Mouse (Mus musculus) forebrain, embryonic 16.5 days (tissue): ENCODE data around the gene Fam208a. TPM values are rescaled to one million over a fixed set of nuclear protein-coding genes. Genes with fewer than 3 reads are reported as not detected.

ENCODE experiments used
- ATAC-seq: fragments of 200-750 bp; cut with Nextera tagmentation; 2 replicates; pipeline ENCODE4 v1.8.0; 2017; ENCODE audit warnings: mild to moderate bottlenecking, moderate library complexity
- H3K27ac ChIP-seq: fragments of 300-500 bp; sonication (generic); 2 replicates; pipeline ENCODE4 v1.5.1; 2014; ENCODE audit warnings: low read length, control low read depth
- H3K27me3 ChIP-seq: fragments of 300-500 bp; sonication (generic); replicated peaks from 2 replicates; pipeline ENCODE4 v1.6.1; 2014; ENCODE audit warnings: low read length; ENCODE audit not compliant: control insufficient read depth, insufficient read depth
- H3K36me3 ChIP-seq: fragments of 300-500 bp; sonication (generic); 2 replicates; pipeline ENCODE4 v1.6.1; 2014; ENCODE audit not compliant: control insufficient read depth, insufficient read depth
- H3K4me1 ChIP-seq: fragments of 300-500 bp; sonication (generic); replicated peaks from 2 replicates; pipeline ENCODE4 v1.6.1; 2014; ENCODE audit warnings: low read length; ENCODE audit not compliant: control insufficient read depth, insufficient read depth
- H3K4me2 ChIP-seq: fragments of 300-500 bp; sonication (generic); 2 replicates; pipeline ENCODE4 v1.6.1; 2014; ENCODE audit warnings: mild to moderate bottlenecking, low read length, control low read depth
- H3K4me3 ChIP-seq: fragments of 300-500 bp; sonication (generic); replicated peaks from 2 replicates; pipeline ENCODE4 v1.5.1; 2014; ENCODE audit warnings: mild to moderate bottlenecking, low read length, control low read depth
- H3K9ac ChIP-seq: fragments of 300-500 bp; sonication (generic); replicated peaks from 2 replicates; pipeline ENCODE4 v1.6.1; 2014; ENCODE audit warnings: low read depth, low read length, control low read depth
- H3K9me3 ChIP-seq: fragments of 300-500 bp; sonication (generic); 2 replicates; pipeline ENCODE4 v1.6.1; 2016; ENCODE audit warnings: low read length; ENCODE audit not compliant: control insufficient read depth
- WGBS: fragments of 180-500 bp; shearing (Covaris S2); extraction: QIAGEN DNeasy Blood & Tissue Kit; methylation state at CpG from one replicate; pipeline ENCODE4 v1.1.7; 2014; 5-methylcytosine and 5-hydroxymethylcytosine counted together
- polyA plus RNA-seq: library from polyadenylated mRNA; unstranded; fragments of >200 nt; fragmentation: Nextera tagmentation; extraction: Ambion mirVana; gene quantifications from 2 replicates; pipeline ENCODE4 v1.2.1, GENCODE M21; 2015

The Fam208a gene
- polyA plus RNA-seq, result 13.7 and 17.4 TPM in 2 replicates

DNA sequence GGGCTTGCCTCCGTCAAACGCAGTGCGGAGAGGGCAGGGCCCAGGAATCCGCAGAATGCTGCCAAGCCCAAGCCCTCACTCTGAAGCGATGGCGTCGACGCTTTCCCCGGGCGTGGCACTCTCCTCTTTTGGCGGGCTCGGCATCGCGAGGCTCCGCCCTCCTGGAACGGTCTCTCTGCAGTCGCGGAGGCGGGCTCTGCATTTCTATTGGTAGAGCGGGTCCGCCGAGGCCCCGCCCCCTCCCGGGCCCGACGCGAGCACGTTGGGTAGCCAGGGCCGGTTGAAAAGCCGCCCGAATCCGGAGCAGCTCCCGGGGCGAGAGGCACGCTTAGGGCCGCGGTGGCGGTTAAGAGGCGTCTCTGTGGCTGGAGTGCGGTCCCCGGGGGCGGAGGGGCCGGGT, at the start of gene Fam208a:
Fam208a (plus strand) TSS at position 262 of the 400 bp plus-strand sequence.
- ATAC-seq, result peak; percentile 97
- peak within 1 kb of the TSS; percentile 100 for H3K27ac ChIP-seq
- H3K36me3 ChIP-seq, result 0 out of 2 replicates have a peak, but pooled peaks cover 2% of the 10 kb centered on the region
- H3K9me3 ChIP-seq, result peaks cover 8% of the 10 kb centered on the region
- H3K9ac ChIP-seq, result peak within 1 kb of the TSS; percentile 98
- H3K4me2 ChIP-seq, result peak within 1 kb of the TSS; percentile 79
- no peaks in the 10 kb centered on the region for H3K27me3 ChIP-seq
- peaks cover 6% of the 10 kb centered on the region; the same call in 1 of the 2 replicates for H3K4me1 ChIP-seq
- under 1% methylated on average over 39 of the region's 43 CpGs for WGBS
- peak within 1 kb of the TSS; percentile 84 for H3K4me3 ChIP-seq

DNA sequence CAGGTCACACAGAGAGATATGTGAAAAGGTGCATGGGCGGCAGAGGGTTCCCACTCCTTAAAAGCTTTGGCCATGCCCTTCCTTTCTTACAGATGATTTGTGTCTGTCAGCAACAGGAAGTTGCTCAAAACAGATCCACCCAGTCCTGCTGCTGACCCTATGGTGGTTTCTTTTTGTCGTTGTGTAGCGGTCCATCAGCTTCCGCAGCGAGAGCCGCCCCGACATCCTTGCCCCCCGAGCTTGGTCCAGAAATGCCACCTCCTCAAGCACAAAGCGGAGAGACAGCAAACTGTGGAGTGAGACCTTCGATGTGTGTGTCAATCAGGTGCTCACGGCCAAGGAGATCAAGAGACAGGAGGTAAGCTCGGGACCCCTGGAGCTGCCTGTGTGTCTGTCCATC, 49.2 kb upstream of the Fam208a start:
- Histone ChIP-seq H3K27ac (no peak overlapping the region), H3K4me1 (no peaks in the 10 kb centered on the region), H3K4me3 (no peak overlapping the region), H3K9ac (no peak overlapping the region), H3K9me3 (no peaks in the 10 kb centered on the region), H3K27me3 (no peaks in the 10 kb centered on the region), H3K36me3 (no peaks in the 10 kb centered on the region), H3K4me2 (no peak overlapping the region)
- WGBS, result 86% methylated on average over 12 of the region's 12 CpGs
- ATAC-seq, result no peak

DNA sequence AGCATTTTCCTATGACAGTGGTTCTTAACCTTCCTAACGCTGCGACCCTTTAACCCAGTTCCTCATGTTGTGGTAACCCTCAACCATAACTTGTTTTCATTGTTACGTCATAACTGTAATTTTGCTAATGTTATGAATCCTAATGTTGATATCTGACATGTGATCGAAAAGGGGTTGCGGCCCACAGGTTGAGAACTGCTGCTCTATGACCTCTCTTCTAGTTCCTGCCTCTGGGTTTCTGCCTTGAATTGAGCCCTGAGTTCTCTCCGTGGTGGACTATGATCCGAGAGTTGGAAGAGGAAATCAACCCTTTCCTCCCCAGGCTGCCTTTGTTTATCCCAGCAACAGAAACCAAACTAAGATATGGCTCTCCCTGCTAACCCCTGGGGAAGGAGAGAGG, 47.2 kb upstream of the Fam208a start:
- no peak overlapping the region for H3K9ac ChIP-seq
- H3K4me1 ChIP-seq, result no peaks in the 10 kb centered on the region
- 91% methylated on average over 7 of the region's 7 CpGs for WGBS
- H3K9me3 ChIP-seq, result no peaks in the 10 kb centered on the region
- H3K4me2 ChIP-seq, result no peak overlapping the region
- no peaks in the 10 kb centered on the region for H3K27me3 ChIP-seq
- ATAC-seq, result no peak
- H3K4me3 ChIP-seq, result no peak overlapping the region
- H3K27ac ChIP-seq, result no peak overlapping the region
- H3K36me3 ChIP-seq, result no peaks in the 10 kb centered on the region

DNA sequence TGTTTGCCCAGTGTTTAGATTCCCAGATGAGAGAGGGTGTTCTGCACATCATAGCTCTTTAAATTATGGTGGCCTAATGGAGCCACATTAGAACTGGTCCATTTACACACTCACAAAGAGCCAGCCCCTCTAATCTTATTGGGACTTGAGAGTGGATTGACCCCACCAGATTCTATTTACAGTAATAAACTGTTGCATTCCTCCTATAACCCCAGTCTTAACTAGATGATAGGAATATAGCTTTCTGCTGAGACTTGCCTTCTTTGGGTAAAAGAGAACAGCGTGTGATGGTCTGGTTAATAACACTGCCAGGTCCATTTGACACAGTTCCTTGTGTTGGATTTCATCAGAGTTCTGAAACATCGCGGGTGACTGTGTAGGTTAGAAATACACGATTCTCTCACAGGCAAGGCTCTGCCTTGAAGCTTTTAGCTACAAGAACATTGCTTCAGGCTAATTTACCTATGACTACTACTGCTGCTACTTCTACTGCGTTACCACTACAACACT, 45.3 kb upstream of the Fam208a start:
- H3K27me3 ChIP-seq, result no peaks in the 10 kb centered on the region
- H3K4me3 ChIP-seq, result no peak overlapping the region
- H3K9ac ChIP-seq, result no peak overlapping the region
- no peak overlapping the region for H3K4me2 ChIP-seq
- no peak overlapping the region for H3K27ac ChIP-seq
- H3K9me3 ChIP-seq, result no peaks in the 10 kb centered on the region
- WGBS, result 94% methylated on average over 5 of the region's 5 CpGs
- no peak for ATAC-seq
- no peaks in the 10 kb centered on the region for H3K4me1 ChIP-seq
- no peaks in the 10 kb centered on the region for H3K36me3 ChIP-seq

DNA sequence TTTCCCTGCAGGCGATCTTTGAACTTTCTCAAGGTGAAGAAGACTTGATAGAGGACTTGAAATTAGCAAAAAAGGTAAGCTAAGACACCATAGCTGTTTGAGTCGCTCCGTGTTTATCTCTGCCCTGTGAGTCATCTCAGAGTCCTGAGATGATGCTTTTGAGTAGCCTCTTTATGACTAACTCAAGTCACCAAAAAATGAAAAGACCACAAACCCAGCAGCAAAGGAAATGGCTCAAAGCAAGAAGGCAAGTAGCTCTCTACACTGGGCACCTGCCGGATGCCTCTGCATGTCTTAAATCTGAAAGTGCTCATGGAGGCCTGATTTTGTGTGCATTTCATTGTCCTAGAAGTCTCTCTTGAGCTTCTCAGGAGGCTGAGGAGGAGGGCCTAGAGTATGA, 44.5 kb upstream of the Fam208a start:
- WGBS, result 91% methylated on average over 4 of the region's 4 CpGs
- Histone ChIP-seq H3K9ac (no peak overlapping the region), H3K27me3 (no peaks in the 10 kb centered on the region), H3K4me1 (no peaks in the 10 kb centered on the region), H3K36me3 (no peaks in the 10 kb centered on the region), H3K4me3 (no peak overlapping the region), H3K4me2 (no peak overlapping the region), H3K27ac (no peak overlapping the region), H3K9me3 (no peaks in the 10 kb centered on the region)
- ATAC-seq, result no peak

DNA sequence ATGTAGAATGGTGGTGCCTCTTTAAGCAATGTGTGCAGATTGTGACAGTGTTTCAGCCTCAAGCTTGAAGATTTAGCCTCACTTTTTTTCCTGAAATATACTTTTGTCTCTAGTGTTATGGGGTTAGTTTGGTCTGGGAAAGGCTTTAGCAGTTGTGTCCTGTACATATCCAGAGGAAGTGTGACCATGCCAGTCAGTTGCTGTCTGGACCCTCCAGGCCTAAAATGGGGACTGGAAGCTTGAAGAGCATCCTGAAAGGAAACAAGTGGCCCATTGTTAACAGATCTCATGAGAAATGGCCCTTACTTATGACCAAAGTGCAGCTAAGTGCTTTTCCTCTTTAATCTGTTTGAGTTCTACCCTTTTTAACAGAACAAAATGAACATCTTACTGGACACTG, 40.0 kb upstream of the Fam208a start:
- H3K27ac ChIP-seq, result no peak overlapping the region
- H3K4me1 ChIP-seq, result no peaks in the 10 kb centered on the region
- no peak overlapping the region for H3K9ac ChIP-seq
- H3K36me3 ChIP-seq, result no peaks in the 10 kb centered on the region
- H3K4me2 ChIP-seq, result no peak overlapping the region
- no peaks in the 10 kb centered on the region for H3K27me3 ChIP-seq
- no peak for ATAC-seq
- no peaks in the 10 kb centered on the region for H3K9me3 ChIP-seq
- no peak overlapping the region for H3K4me3 ChIP-seq

DNA sequence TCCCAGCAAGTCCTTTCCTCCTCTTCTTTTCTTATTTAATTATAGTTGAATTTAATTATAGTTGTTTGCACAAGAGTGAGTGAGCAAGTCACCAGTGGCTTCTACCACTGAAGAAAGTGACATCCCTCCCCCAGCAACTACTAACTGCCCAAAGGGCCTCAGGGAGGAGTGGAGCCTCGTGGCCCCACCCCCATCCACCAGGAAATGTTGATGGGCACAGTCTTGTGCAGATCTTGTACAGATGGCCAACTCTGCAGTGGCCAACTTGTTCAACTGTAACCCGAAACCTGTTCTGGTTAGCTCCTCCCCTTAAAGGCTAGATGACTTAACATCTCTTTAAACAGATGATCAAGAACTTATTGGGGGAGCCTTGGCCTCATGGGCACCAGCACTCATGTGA, 38.9 kb upstream of the Fam208a start:
- WGBS, result 85% methylated on average over 2 of the region's 2 CpGs
- no peak overlapping the region for H3K4me3 ChIP-seq
- no peak overlapping the region for H3K27ac ChIP-seq
- H3K27me3 ChIP-seq, result no peaks in the 10 kb centered on the region
- H3K36me3 ChIP-seq, result no peaks in the 10 kb centered on the region
- H3K9me3 ChIP-seq, result no peaks in the 10 kb centered on the region
- H3K9ac ChIP-seq, result no peak overlapping the region
- H3K4me2 ChIP-seq, result no peak overlapping the region
- no peak for ATAC-seq
- no peaks in the 10 kb centered on the region for H3K4me1 ChIP-seq

DNA sequence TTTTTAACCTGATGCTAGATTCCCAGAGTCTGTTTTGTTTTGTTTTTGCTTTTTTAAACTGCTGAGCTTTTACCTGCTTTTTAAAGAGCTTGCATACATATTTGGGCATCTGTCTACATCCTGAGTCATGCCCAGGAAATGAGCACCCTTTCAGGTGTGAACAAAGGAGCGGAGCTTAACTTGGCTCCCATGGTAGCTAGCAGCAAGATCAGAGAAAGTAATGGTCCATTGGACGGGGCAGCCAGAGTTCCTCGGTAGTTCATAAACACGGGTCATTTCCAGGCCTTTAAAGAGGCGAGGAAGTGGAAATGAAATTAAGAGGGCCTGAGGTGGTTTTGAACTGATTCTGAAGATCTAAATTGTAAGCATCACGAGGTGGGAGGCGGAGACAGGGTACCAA, 38.0 kb upstream of the Fam208a start:
- Histone ChIP-seq H3K4me1 (no peaks in the 10 kb centered on the region), H3K4me2 (no peak overlapping the region), H3K9ac (no peak overlapping the region), H3K27ac (no peak overlapping the region), H3K9me3 (no peaks in the 10 kb centered on the region), H3K36me3 (no peaks in the 10 kb centered on the region), H3K27me3 (no peaks in the 10 kb centered on the region), H3K4me3 (no peak overlapping the region)
- ATAC-seq, result no peak
- 31% methylated on average over 7 of the region's 7 CpGs for WGBS

DNA sequence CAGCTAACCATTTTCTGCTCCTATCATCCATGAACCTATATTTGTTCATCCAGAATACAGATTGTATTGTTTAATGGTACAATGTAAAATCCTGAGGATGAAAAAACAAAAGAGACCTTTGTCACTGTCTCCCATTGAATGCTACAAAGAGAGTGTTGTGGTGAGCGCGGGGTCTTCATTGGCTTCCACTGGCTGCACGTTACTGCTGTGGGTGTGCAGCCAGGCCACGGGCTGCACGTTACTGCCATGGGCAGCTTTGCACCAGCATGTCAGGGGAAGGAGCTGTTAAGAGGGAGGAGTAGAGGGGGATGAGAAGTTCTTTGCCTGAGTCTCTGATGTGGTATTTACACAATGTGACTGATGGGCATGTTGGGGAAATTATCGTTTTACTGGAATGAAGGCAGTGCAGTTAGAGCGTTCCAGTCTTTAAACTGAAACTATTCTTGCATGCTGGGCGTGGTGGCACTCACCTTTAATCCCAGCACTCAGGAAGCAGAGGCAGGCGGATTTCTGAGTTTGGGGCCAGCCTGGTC, 36.8 kb upstream of the Fam208a start:
- Histone ChIP-seq H3K4me3 (no peak overlapping the region), H3K27ac (no peak overlapping the region), H3K36me3 (no peaks in the 10 kb centered on the region), H3K27me3 (no peaks in the 10 kb centered on the region), H3K4me2 (no peak overlapping the region), H3K9ac (no peak overlapping the region), H3K4me1 (no peaks in the 10 kb centered on the region), H3K9me3 (no peaks in the 10 kb centered on the region)
- ATAC-seq, result no peak
- 64% methylated on average over 9 of the region's 9 CpGs for WGBS

DNA sequence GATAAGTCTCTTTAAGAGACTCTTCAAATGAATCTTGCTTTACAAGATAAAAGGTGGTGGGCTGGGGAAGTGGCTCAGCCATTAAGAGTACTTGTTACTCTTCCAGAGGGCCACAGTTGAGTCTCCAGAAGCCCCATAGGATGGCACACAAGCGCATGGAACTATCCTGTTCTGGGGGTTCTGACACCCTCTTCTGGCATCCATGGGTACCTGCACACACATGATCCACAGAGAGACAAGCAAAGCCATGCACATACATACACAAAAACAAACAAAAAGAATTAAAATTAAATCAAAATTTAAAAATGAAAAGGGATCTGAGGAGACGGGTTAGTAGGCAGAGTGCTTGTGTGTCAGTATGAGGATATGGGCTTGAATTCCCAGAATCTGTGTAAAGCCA, 36.0 kb upstream of the Fam208a start:
- ATAC-seq, result no peak
- H3K27me3 ChIP-seq, result no peaks in the 10 kb centered on the region
- H3K4me1 ChIP-seq, result no peaks in the 10 kb centered on the region
- H3K9me3 ChIP-seq, result no peaks in the 10 kb centered on the region
- no peaks in the 10 kb centered on the region for H3K36me3 ChIP-seq
- H3K4me3 ChIP-seq, result no peak overlapping the region
- no peak overlapping the region for H3K4me2 ChIP-seq
- WGBS, result 90% methylated on average over 2 of the region's 2 CpGs
- H3K27ac ChIP-seq, result no peak overlapping the region
- H3K9ac ChIP-seq, result no peak overlapping the region
